Mouse (Mus musculus) layer of hippocampus, adult 8-10 months (tissue): ENCODE results near the gene Sec24a. TPM values are rescaled to one million over a fixed set of nuclear protein-coding genes. Genes with fewer than 3 reads are reported as not detected.

Experiments
- DNase-seq, 2 experiments: peaks; one replicate each; pipeline ENCODE4 v3.0.0; 2022; ENCODE audit warnings: low spot score in 2 of 2
- total RNA-seq, 4 experiments: library from RNA; stranded (reverse); gene quantifications; 2 replicates each; pipeline ENCODE4 v1.2.4; 2022

The Sec24a gene
- total RNA-seq, 4 experiments from 2014 or later: 19.4 to 23.8 (median 20.5) TPM

DNA sequence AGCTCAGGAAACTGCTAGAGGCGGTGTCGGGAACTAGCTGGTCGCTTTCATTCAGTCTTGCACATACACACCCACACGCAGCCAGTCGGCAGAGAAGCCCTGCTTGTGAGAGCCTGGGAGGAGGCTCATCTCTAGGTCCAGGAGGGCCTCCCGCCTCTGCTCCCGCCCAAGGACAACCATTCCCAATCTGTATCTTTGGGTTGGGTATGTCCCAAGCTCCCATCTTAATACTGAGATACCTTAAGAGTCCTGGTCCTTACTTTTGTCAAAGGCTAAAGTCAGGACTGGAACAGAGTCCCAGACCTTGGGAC is 113.6 kb downstream of the Sec24a start:
- DNase-seq: no peak

GRCm38 (mm10) chr11:51649111-51649888 is 114.1 kb downstream of the Sec24a start:
- DNase-seq: no peak

- DNase-seq: no peak
Measured at GRCm38 (mm10) chr11:51648566-51648965, 114.9 kb downstream of the Sec24a start.

GRCm38 (mm10) chr11:51646751-51647667 is 116.4 kb downstream of the Sec24a start:
- no peak for DNase-seq

GRCm38 (mm10) chr11:51646245-51646644 is 117.2 kb downstream of the Sec24a start:
- DNase-seq: peak in 1 of 2 experiments; percentile 2

DNA sequence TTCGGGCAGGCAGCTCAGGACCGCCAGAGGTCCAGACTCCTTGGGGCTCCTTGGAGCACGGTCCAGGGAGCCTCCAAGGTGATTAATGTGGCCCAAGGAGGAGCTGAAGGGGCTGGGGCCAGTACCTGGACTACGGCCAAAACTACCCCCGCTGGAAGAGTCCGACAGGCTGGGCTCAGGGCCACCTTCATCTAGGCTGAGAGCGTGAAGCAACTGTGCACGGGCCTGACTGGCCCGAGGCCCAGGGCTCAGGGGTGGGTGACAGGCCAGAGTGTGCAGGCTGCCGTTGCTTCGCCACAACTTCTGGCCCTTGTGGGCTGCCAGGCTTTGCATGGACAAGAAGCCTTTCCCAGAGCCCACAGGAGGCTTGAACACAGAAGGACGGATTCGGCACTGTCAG is 118.1 kb downstream of the Sec24a start:
- no peak for DNase-seq

DNA sequence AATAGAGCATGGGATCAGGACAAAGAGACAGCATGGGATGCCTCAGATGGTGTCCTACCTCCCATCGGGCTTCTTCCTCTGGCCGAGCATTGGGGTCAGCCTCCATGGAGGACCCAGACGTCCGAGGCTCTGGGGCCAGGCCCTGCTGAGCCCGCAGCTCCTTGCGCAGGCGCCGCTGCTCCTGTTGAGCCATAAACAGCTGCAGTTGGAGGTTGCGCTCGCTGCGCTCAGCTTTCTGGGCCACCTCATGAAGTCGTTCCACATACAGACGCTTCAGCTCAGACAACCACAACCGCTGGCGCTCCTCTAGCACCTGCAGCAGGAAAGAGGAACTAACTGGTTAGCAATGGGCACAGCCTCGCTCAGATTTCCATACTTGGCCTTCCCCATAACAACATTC is 119.2 kb downstream of the Sec24a start:
- no peak for DNase-seq

- DNase-seq: no peak
Measured at GRCm38 (mm10) chr11:51643761-51644160, 119.7 kb downstream of the Sec24a start.

- DNase-seq: no peak
Measured at GRCm38 (mm10) chr11:51643202-51643601, 120.2 kb downstream of the Sec24a start.

Other genes with a start within 250 kb of the Sec24a start
- gene Phykpl, start 178.9 kb downstream of the Sec24a start, total RNA-seq: 10 to 100 TPM in 1 of 4 experiments, 1 to 10 TPM in 3; 7.9 to 10.2 (median 8.9) TPM
- 100 to 1,000 TPM; 123 to 152 (median 135) TPM for gene Hnrnpab, start 156.8 kb downstream of the Sec24a start, total RNA-seq
- gene Nhp2, start 143.9 kb downstream of the Sec24a start, total RNA-seq: 10 to 100 TPM; 31.8 to 48.9 (median 42.3) TPM
- gene Rmnd5b, start 127.7 kb downstream of the Sec24a start, total RNA-seq: 10 to 100 TPM; 52.4 to 58.6 (median 55.4) TPM
- gene N4bp3, start 112.8 kb downstream of the Sec24a start, total RNA-seq: 10 to 100 TPM; 15.0 to 18.9 (median 15.7) TPM
- gene D930048N14Rik, start 112.7 kb downstream of the Sec24a start, total RNA-seq: 1 to 10 TPM; 1.3 to 2.5 (median 2.0) TPM
- 10 to 100 TPM; 32.5 to 42.6 (median 34.8) TPM for gene 0610009B22Rik, start 74.8 kb downstream of the Sec24a start, total RNA-seq
- 10 to 100 TPM; 67.5 to 74.9 (median 70.7) TPM for gene Sar1b, start 53 bp upstream of the Sec24a start, total RNA-seq
- gene Jade2, start 94.0 kb upstream of the Sec24a start, total RNA-seq: 10 to 100 TPM; 50.6 to 54.2 (median 52.0) TPM
- 10 to 100 TPM; 35.7 to 42.8 (median 39.5) TPM for gene Cdkn2aipnl, start 204.0 kb upstream of the Sec24a start, total RNA-seq
- gene Ube2b, start 237.1 kb upstream of the Sec24a start, total RNA-seq: 100 to 1,000 TPM; 162 to 207 (median 179) TPM
- 10 to 100 TPM; 13.4 to 17.6 (median 16.1) TPM for gene Cdkl3, start 240.6 kb upstream of the Sec24a start, total RNA-seq